Mouse (Mus musculus) liver, adult 10 weeks (tissue): Measurements from ENCODE around the gene Cpsf6. TPM values are rescaled to one million over a fixed set of nuclear protein-coding genes. Genes with fewer than 3 reads are reported as not detected.

Experiments
- polyA plus RNA-seq: library from polyadenylated mRNA; stranded (reverse); fragments of 350-450 nt; fragmentation: Illumina TruSeq; extraction: RNeasy Lipid Tissue Mini Kit (QIAGEN cat#74804); gene quantifications from one replicate; pipeline ENCODE4 v1.2.3, GENCODE M21; 2014; ENCODE audit warnings: low read depth, low replicate concordance

Cpsf6 gene
- 36.2 TPM for polyA plus RNA-seq

GRCm38 (mm10) chr10:117379908-117380307 is at the start of gene Cpsf6:
Gene Cpsf6, minus strand, starts transcription at chr10:117380015.

Other genes starting within 250 kb of the Cpsf6 start
- 13.7 TPM for gene Frs2, start 231.5 kb downstream of the Cpsf6 start, polyA plus RNA-seq
- gene Yeats4, start 155.5 kb downstream of the Cpsf6 start, polyA plus RNA-seq: 33.5 TPM
- gene 9530003J23Rik, start 141.3 kb downstream of the Cpsf6 start, polyA plus RNA-seq: not detected
- 72.7 TPM for gene Lyz2, start 97.7 kb downstream of the Cpsf6 start, polyA plus RNA-seq
- gene Lyz1, start 87.1 kb downstream of the Cpsf6 start, polyA plus RNA-seq: 0.74 TPM
- 0.74 TPM for gene Cpm, start 249.5 kb upstream of the Cpsf6 start, polyA plus RNA-seq